Mouse (Mus musculus) kidney, embryonic 16.5 days (tissue): Measurements from ENCODE around the gene Cplx1. TPM values are rescaled to one million over a fixed set of nuclear protein-coding genes. Genes with fewer than 3 reads are reported as not detected.
"Not testable (repeated sequence)": the region's sequence is repeated elsewhere in the genome, so short reads cannot be mapped to it uniquely, and the experiment has no call there.

Source experiments
- ATAC-seq: fragments of 200-750 bp; cut with Nextera tagmentation; 2 replicates; pipeline ENCODE4 v1.8.0; 2017; ENCODE audit warnings: moderate TSS enrichment; ENCODE audit not compliant: low FRiP score, low TSS enrichment
- H3K27ac ChIP-seq: fragments of 300-500 bp; sonication (generic); 2 replicates; pipeline ENCODE4 v1.5.1; 2014; ENCODE audit warnings: low read length
- H3K27me3 ChIP-seq: fragments of 300-500 bp; sonication (generic); 2 replicates; pipeline ENCODE4 v1.6.1; 2014; ENCODE audit warnings: low read length, control low read depth, mixed read lengths; ENCODE audit not compliant: insufficient read depth
- H3K36me3 ChIP-seq: fragments of 300-500 bp; sonication (generic); 2 replicates; pipeline ENCODE4 v1.6.1; 2014; ENCODE audit warnings: low read length, control low read depth, mixed read lengths; ENCODE audit not compliant: insufficient read depth
- H3K4me1 ChIP-seq: fragments of 300-500 bp; sonication (generic); 2 replicates; pipeline ENCODE4 v1.6.1; 2014; ENCODE audit warnings: low read length, control low read depth, mixed read lengths; ENCODE audit not compliant: insufficient read depth
- H3K4me2 ChIP-seq: fragments of 300-500 bp; sonication (generic); replicated peaks from 2 replicates; pipeline ENCODE4 v1.6.1; 2014; ENCODE audit warnings: low read depth, low read length
- H3K4me3 ChIP-seq: fragments of 300-500 bp; sonication (generic); 2 replicates; pipeline ENCODE4 v1.5.1; 2014; ENCODE audit warnings: mild to moderate bottlenecking, low read length
- H3K9ac ChIP-seq: fragments of 300-500 bp; sonication (generic); replicated peaks from 2 replicates; pipeline ENCODE4 v1.6.1; 2014; ENCODE audit warnings: low read length
- H3K9me3 ChIP-seq: fragments of 300-500 bp; sonication (generic); 2 replicates; pipeline ENCODE4 v1.6.1; 2016; ENCODE audit warnings: low read length, control low read depth
- WGBS: fragments of 180-500 bp; shearing (Covaris S2); extraction: QIAGEN DNeasy Blood & Tissue Kit; methylation state at CpG from one replicate; pipeline ENCODE4 v1.1.7; 2014; 5-methylcytosine and 5-hydroxymethylcytosine counted together
- polyA plus RNA-seq: library from polyadenylated mRNA; unstranded; fragments of >200 nt; fragmentation: Nextera tagmentation; extraction: Ambion mirVana; gene quantifications from 2 replicates; pipeline ENCODE4 v1.2.1, GENCODE M21; 2015

Cplx1 gene
- polyA plus RNA-seq, 1 experiment from 2014 or later: 0.44 TPM

DNA sequence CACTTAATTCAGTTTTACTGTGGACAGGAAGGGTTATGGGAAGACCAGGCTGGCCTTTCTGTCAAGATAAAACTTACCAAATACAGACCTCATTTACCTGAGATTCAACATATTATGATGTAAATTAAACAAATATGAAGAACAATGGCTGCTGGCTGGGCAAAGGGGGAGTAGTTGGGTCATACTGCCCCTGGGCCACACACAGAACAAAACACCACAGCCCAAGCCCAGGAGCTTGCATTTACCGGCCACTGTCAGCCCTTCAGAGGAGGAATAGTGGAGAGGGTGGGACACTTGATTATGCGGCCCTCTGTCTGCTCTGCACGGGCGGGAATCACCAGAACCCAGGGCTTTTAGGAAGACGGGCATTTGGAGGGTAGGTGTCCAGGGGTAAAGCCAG is 30.9 kb downstream of the Cplx1 start:
- H3K27ac ChIP-seq: no peak overlapping the region
- no peak for ATAC-seq
- no peaks in the 10 kb centered on the region for H3K27me3 ChIP-seq
- no peaks in the 10 kb centered on the region for H3K9me3 ChIP-seq
- no peak overlapping the region for H3K4me2 ChIP-seq
- no peak overlapping the region for H3K4me3 ChIP-seq
- no peaks in the 10 kb centered on the region for H3K4me1 ChIP-seq
- WGBS: 76% methylated on average over 5 of the region's 5 CpGs
- H3K9ac ChIP-seq: no peak overlapping the region
- H3K36me3 ChIP-seq: no peaks in the 10 kb centered on the region

DNA sequence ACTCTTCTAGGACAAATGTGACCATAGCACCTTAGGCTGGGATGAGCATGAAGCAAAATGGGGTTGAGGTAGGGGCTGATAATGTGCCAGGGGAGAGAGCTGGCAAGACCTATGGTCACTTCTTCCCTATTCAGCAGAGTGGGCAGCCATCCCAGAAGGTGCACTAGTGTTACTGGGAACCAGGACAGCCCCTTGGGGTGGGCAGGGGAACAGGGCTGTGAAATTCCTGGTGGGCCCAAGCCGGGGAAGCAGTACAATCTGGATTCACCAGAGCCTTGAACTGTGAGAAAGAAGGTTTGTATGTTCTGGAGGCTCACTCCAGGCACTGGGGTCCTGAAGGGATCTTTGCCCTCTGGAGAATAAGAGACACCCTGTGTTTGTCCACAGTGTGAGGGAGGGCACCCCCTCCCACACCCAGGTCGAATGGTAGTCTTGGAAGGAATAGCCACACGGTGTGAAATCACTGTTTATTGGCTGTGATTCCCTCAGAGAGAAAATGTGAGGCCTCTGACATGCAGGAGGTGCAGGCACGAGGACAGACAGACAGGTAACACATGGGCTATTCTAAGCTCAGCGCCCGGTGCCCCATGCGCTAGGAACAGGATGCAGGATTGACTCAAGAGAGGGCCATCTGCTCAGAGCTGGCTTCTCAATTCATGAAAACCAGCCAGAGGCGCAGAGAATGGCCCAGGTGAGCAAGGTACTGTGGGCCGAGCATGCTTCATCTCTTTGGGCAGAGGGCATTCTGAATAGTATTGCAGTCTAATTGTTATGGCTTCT is 31.5 kb downstream of the Cplx1 start:
- Histone ChIP-seq H3K36me3 (no peaks in the 10 kb centered on the region), H3K27me3 (no peaks in the 10 kb centered on the region), H3K9me3 (no peaks in the 10 kb centered on the region), H3K4me2 (no peak overlapping the region), H3K4me1 (no peaks in the 10 kb centered on the region), H3K27ac (no peak overlapping the region), H3K9ac (no peak overlapping the region), H3K4me3 (no peak overlapping the region)
- no peak for ATAC-seq
- 69% methylated on average over 9 of the region's 9 CpGs for WGBS

DNA sequence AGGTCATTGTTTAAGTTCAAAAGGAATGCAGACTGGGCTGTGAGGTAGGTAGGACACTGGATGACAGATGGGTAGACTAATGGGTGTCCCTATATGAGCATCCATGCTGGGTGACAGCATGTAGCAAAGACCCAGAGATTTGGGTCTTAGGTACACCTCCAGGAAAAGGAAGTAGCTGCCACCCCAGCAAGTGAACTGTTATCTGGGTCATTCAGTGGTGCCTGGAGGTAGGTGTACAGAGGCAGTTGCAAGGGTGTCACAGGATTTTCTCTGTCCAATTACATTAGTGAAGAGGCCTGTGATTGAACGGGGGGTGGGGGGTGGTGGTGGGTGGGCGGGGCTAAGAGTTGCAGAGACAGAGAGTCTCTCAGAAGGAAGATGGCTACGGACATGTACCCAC is 33.2 kb downstream of the Cplx1 start:
- Histone ChIP-seq H3K27ac (no peak overlapping the region), H3K4me1 (no peaks in the 10 kb centered on the region), H3K36me3 (no peaks in the 10 kb centered on the region), H3K4me3 (no peak overlapping the region), H3K9me3 (no peaks in the 10 kb centered on the region), H3K9ac (no peak overlapping the region), H3K4me2 (no peak overlapping the region), H3K27me3 (no peaks in the 10 kb centered on the region)
- no peak for ATAC-seq
- WGBS: 93% methylated on average over 3 of the region's 3 CpGs

DNA sequence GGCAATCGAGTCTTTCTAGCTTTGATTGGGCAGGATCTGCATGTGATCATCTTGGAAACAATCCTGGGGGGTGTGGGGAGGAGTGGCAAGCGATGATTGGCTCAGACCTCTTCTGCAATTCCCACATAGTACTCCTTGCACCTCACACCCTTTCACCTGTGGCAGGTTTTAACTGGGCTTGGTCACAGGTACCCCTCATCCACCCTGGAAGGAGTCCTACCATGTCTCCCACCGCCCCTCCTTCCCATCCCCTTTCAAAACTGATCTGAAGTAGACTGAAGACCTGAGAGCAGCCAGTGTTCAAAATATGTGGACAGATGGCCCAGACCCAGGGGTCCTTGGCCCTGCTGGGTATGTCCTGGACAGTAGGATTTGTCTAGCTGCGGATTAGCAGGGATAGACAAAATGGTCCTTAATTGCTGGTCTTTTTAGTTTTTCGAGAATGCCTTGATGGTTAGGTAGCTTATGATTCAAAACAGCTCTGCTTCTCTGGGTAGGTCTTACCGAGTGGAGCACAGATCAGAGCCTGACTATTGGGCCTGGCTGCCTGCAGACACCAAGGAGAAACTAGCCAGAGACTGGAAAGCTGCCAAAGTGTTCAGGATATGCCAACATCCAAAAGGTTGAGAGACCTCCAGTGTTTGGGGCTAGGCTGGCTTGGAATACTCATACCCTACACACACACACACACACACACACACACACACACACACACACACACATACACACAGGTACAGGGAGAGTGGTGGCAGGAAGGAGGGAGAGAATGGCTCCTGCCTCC is 34.1 kb downstream of the Cplx1 start:
- Histone ChIP-seq H3K4me3 (no peak overlapping the region), H3K9ac (no peak overlapping the region), H3K4me2 (no peak overlapping the region), H3K4me1 (no peaks in the 10 kb centered on the region), H3K27me3 (no peaks in the 10 kb centered on the region), H3K36me3 (no peaks in the 10 kb centered on the region), H3K27ac (no peak overlapping the region), H3K9me3 (no peaks in the 10 kb centered on the region)
- ATAC-seq: no peak
- 70% methylated on average over 6 of the region's 6 CpGs for WGBS

DNA sequence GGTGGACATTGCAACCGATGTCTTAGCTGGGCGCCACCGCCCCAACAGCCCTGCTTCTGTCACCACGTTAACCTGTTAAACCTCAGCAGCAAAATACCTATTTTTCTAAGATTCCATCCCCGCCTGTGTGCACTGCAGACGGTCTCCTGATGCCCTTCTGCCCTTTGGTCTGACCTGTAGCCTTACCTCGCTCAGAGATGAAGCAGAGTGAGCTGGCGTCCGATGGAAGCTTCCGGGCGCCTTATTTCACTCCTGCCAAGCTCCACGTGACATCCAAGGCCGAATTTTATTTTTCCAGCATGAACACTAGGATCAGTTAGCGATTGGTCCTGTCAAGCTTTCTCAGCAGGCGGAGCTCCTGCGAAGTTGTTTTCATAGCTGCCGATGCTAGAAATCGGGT is 47.5 kb downstream of the Cplx1 start:
- Histone ChIP-seq H3K9me3 (no peaks in the 10 kb centered on the region), H3K4me2 (no peak overlapping the region), H3K9ac (no peak overlapping the region), H3K27me3 (no peaks in the 10 kb centered on the region), H3K27ac (no peak overlapping the region), H3K4me1 (no peaks in the 10 kb centered on the region), H3K36me3 (peaks cover 71% of the 10 kb centered on the region), H3K4me3 (no peak overlapping the region)
- no peak for ATAC-seq
- 87% methylated on average over 18 of the region's 18 CpGs for WGBS

DNA sequence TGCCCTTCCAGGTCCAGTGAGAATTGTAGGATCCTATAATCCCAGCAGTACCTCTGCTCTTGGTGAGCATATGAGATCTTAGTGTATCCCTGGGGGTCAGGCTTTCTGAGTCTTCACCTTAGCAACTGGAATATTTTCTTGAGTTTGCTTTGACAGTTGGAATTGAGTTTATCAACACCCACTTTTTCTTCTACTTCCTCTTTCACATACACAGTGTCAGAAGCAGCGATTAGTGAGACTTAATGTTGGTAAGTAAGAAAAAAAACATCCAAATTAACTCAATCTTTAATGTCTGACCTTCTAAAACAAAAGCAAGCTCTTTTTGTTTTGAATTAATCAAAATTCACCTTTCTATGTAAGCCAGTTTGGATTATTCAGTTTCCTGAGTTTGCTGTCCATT is 48.3 kb downstream of the Cplx1 start:
- Histone ChIP-seq H3K9me3 (no peaks in the 10 kb centered on the region), H3K4me2 (no peak overlapping the region), H3K4me1 (no peaks in the 10 kb centered on the region), H3K9ac (no peak overlapping the region), H3K27me3 (no peaks in the 10 kb centered on the region), H3K4me3 (no peak overlapping the region), H3K36me3 (peaks cover 76% of the 10 kb centered on the region), H3K27ac (no peak overlapping the region)
- 86% methylated on average over 1 of the region's 1 CpGs for WGBS
- no peak for ATAC-seq

DNA sequence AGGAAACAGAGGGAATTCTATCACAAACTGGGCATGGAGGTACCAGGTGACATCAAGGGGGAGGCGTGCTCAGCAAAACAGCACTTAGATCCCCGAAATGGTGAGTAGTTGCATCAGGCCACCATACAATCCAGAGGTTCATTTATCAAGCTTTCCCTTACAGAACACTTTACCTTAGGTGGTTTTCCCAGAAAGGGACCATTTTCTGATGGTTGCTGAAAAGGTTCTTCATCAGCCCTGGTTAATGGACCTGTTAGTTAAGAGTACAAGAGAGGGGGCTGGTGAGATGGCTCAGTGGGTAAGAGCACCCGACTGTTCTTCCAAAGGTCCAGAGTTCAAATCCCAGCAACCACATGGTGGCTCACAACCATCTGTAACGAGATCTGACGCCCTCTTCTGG is 63.7 kb downstream of the Cplx1 start:
- not testable (repeated sequence) for H3K9ac ChIP-seq, H3K4me1 ChIP-seq, H3K4me3 ChIP-seq, H3K27me3 ChIP-seq, H3K9me3 ChIP-seq, ATAC-seq, H3K27ac ChIP-seq, H3K4me2 ChIP-seq
- H3K36me3 ChIP-seq: peaks cover 45% of the 10 kb centered on the region
- 91% methylated on average over 4 of the region's 5 CpGs for WGBS

DNA sequence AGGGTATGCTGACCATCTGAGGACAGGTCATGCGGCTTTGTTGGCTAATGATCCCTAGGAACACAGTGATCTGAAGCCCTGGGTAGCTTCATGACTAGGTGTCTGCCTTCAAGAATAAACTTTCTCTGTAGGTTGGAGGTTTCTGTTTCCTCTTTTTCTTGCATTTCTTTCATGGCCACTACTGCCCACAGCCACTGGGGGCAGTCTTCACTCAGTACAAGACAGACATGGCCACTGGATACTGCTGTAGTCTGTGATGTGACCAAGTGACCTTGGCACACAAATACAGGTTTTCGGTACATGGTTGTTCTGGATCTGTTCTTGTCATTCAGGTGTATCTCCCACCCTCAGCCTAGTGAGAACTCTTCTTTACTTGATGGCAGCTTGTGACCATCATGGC is 64.6 kb downstream of the Cplx1 start:
- H3K9ac ChIP-seq: no peak overlapping the region
- no peaks in the 10 kb centered on the region for H3K27me3 ChIP-seq
- no peak overlapping the region for H3K27ac ChIP-seq
- H3K4me3 ChIP-seq: no peak overlapping the region
- H3K4me2 ChIP-seq: no peak overlapping the region
- 92% methylated on average over 2 of the region's 2 CpGs for WGBS
- no peak for ATAC-seq
- no peaks in the 10 kb centered on the region for H3K4me1 ChIP-seq
- H3K9me3 ChIP-seq: no peaks in the 10 kb centered on the region
- H3K36me3 ChIP-seq: peaks cover 39% of the 10 kb centered on the region

DNA sequence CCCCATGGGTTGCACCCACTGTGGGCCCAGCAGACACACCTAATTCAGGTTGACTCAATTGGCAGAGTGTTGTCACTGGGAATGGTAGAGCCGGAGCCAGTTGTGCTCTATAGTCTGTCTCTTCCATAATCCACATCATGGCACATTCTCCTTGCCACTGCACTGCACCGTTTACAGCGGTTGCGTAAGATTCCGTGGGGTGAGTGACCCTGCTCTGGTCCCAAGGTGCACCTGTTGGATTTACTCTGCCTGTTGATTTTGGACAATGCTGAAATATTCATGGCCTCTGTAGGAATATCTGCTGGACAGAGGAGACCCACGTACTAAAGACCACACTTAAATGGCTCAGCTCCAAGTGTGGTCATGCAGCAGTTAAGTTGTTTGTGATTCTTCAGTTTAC is 66.8 kb downstream of the Cplx1 start:
- peaks cover 30% of the 10 kb centered on the region for H3K36me3 ChIP-seq

DNA sequence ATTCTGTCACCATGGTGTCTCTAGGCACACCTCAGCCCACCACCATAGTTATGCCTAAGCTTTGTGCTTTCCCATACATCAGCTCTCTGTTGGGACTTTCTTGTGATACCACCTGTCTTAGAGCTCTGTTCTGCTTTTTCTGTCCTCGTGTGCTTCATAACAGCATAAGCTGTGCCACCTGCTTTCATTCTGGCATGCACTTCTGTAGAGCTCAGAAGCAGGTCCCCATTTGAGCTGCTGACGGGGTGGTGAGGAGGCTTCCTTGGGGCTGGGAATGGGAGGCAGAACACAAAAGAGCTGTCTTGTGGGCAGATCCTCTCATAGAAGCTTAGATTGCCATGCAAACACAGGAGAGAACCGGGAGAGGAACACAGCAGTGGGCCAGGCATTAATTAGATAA is 73.8 kb downstream of the Cplx1 start:
- H3K4me3 ChIP-seq: no peak overlapping the region
- H3K36me3 ChIP-seq: peaks cover 65% of the 10 kb centered on the region
- H3K4me1 ChIP-seq: no peaks in the 10 kb centered on the region
- ATAC-seq: no peak
- H3K27ac ChIP-seq: no peak overlapping the region
- H3K27me3 ChIP-seq: no peaks in the 10 kb centered on the region
- no peak overlapping the region for H3K9ac ChIP-seq
- WGBS: 93% methylated on average over 3 of the region's 3 CpGs
- no peaks in the 10 kb centered on the region for H3K9me3 ChIP-seq
- no peak overlapping the region for H3K4me2 ChIP-seq

More for the DNA sequence above, 66.8 kb downstream of the Cplx1 start:
- Histone ChIP-seq H3K9me3 (no peaks in the 10 kb centered on the region), H3K4me1 (no peaks in the 10 kb centered on the region), H3K27ac (no peak overlapping the region), H3K4me3 (no peak overlapping the region), H3K27me3 (no peaks in the 10 kb centered on the region), H3K4me2 (no peak overlapping the region), H3K9ac (no peak overlapping the region)
- ATAC-seq: no peak
- 85% methylated on average over 6 of the region's 6 CpGs for whole genome bisulfite sequencing
